Mouse (Mus musculus): Measurements from ENCODE around the gene Lsm10. TPM values are rescaled to one million over a fixed set of nuclear protein-coding genes. Genes with fewer than 3 reads are reported as not detected.
"Not testable (repeated sequence)": the region's sequence is repeated elsewhere in the genome, so short reads cannot be mapped to it uniquely, and the experiment has no call there.

Lsm10 gene
- polyA plus RNA-seq, 1 experiment from 2014 or later, result 42.2 TPM

DNA sequence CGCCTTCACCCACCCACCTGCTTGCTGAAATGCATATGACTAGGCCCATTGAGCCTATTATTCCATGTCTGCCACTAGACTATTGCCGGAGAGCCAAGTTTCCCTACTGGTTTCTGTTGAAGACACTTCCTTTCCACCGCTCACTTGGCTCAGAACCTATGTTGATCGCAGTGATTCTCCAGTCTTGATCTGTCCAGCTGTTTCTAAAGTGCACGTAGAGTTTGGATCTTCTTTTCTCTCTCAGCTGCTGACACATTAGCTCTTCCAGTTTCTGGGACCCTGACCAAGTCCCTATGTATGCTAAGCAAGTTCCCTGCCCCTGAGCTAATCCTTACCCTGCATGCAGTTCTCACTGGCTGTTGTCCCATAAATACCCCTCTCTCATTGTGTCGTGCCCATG is 18.6 kb upstream of the Lsm10 start:
- no peaks in the 10 kb centered on the region for H3K9me3 ChIP-seq (replicated peaks)
- H3K36me3 ChIP-seq, result no peaks in the 10 kb centered on the region
- 74% methylated on average over 6 of the region's 6 CpGs for WGBS
- H3K9ac ChIP-seq, result no peak overlapping the region
- no peak overlapping the region for H3K4me3 ChIP-seq
- no peak overlapping the region for H3K4me2 ChIP-seq
- no peaks in the 10 kb centered on the region for H3K4me1 ChIP-seq (replicated peaks)
- ATAC-seq (replicated peaks; ENCODE audit: insufficient number of reproducible peaks, insufficient read depth, low FRiP score, low read depth), result no peak
- no peaks in the 10 kb centered on the region for H3K27me3 ChIP-seq
- no peak overlapping the region for H3K27ac ChIP-seq

DNA sequence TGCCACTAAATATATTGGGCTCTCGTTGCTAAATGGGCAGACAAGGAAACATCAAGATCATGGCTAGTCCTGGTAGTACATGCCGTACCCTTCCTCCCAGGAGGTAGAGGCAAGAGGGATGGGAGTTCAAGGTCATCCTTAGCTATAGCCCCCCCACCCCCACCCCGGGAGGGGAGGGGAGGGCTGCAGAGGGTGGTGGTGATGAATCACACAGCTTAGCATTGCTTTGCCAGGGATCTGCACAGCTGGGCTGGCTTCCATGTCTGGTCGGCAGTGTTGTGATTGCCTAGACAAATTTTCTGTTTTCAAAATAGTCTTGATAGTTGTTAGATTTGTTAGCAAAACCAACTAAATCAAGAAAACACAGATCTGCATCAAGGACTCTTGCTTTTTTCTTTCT is 17.2 kb upstream of the Lsm10 start:
- H3K27me3 ChIP-seq, result no peaks in the 10 kb centered on the region
- WGBS, result 71% methylated on average over 4 of the region's 4 CpGs
- no peak overlapping the region for H3K9ac ChIP-seq
- H3K4me2 ChIP-seq, result no peak overlapping the region
- H3K4me3 ChIP-seq, result no peak overlapping the region
- no peaks in the 10 kb centered on the region for H3K4me1 ChIP-seq (replicated peaks)
- no peaks in the 10 kb centered on the region for H3K36me3 ChIP-seq
- H3K27ac ChIP-seq, result no peak overlapping the region
- ATAC-seq (replicated peaks; ENCODE audit: insufficient number of reproducible peaks, insufficient read depth, low FRiP score, low read depth), result no peak
- no peaks in the 10 kb centered on the region for H3K9me3 ChIP-seq (replicated peaks)

DNA sequence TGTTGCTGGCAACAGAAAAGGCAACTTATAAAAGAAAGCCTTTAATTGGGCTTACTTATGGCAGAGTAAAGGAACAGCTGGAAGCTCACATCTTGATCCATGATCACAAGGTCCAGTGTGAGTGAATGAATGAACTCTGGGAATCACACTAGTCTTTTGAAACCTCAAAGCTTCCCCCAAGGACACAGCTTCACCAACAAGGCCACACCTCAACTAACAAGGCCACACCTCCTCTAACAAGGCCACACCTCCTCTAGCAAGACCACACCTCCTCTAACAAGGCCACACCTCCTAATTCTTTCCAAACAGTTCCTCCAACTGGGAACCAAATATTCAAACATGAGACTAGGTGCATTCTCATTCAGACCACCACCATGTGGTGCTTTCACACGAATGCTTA is 14.8 kb upstream of the Lsm10 start:
- H3K27me3 ChIP-seq, result no peaks in the 10 kb centered on the region
- no peaks in the 10 kb centered on the region for H3K9me3 ChIP-seq (replicated peaks)
- WGBS, result 81% methylated on average over 1 of the region's 1 CpGs
- H3K9ac ChIP-seq, result no peak overlapping the region
- ATAC-seq (replicated peaks; ENCODE audit: insufficient number of reproducible peaks, insufficient read depth, low FRiP score, low read depth), result no peak
- no peak overlapping the region for H3K4me3 ChIP-seq
- no peak overlapping the region for H3K27ac ChIP-seq
- no peaks in the 10 kb centered on the region for H3K4me1 ChIP-seq (replicated peaks)
- H3K36me3 ChIP-seq, result no peaks in the 10 kb centered on the region
- no peak overlapping the region for H3K4me2 ChIP-seq

DNA sequence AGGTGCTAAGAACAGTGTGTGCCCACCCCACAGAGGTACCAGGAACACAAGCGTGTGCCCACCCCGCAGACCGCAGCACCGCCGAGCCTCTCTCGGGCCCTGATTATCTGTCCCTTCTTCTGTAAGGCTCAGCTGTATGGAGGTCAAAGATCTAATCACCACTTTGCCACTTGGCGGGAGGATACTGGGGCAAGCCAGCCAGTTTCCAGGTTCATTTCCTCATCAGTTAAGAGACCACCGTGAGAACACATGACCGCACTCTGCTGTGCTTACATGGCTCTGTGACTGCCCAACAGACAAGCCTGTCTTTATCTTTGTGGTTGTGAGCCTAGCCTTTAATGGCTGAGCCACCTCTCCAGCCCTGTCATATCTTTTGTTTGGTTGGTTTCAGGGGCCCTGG is 13.4 kb upstream of the Lsm10 start:
- WGBS, result 75% methylated on average over 9 of the region's 9 CpGs

DNA sequence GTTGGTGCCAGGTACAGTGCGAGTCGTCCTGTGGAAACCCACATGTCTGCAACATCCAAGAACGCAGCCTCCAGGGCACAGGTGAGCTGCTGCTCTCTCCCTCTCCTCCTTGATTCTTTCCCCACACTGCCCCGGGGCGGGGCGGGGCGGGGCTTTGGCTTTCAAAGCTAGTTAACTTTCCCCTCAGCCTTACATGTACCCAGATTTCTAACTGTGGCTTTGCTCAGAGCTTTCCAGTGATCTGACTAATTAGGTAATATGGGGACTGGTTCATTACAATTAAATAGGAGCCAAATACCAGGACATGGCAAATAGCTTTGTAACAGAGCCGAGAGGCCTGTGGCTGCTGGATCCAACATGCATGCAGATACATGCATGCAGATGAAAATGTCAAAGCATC is 12.0 kb upstream of the Lsm10 start:
- no peak overlapping the region for H3K4me2 ChIP-seq

More for the DNA sequence above, 13.4 kb upstream of the Lsm10 start:
- Histone ChIP-seq H3K9me3 (replicated peaks) (no peaks in the 10 kb centered on the region), H3K4me3 (no peak overlapping the region), H3K36me3 (no peaks in the 10 kb centered on the region), H3K9ac (no peak overlapping the region), H3K27me3 (no peaks in the 10 kb centered on the region), H3K27ac (no peak overlapping the region), H3K4me2 (no peak overlapping the region), H3K4me1 (replicated peaks) (0 out of 2 replicates have a peak, but pooled peaks cover 3% of the 10 kb centered on the region)
- ATAC-seq (replicated peaks; ENCODE audit: insufficient number of reproducible peaks, insufficient read depth, low FRiP score, low read depth), result no peak

DNA sequence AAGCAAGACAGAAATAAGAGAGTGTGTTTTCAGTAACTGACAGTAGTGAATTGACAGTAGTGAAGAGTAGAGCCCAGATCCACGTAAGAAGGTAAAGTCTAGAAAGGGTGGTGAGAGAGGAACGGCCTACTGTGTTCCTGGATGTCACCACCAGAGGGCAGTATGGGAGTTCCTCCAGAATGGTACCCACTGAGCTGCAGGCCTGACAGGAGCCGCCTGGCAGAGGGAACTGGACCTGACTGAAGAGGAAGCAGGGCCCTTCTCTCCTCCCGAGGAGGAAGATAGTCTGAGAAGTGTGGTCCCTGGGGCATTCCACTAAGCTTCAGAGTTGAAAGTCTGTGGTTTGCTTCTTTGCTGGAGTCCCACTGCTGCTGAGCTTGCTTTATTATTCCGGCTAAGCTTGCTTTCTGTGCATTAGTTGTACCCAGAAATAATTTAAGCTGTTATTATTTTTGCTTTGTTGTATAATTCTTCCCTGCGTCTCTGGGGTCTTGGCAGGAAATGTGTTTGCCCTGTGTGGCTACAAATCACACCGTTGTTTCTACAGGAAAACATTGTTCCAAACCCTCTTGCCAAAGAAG is 10.3 kb upstream of the Lsm10 start:
- Histone ChIP-seq H3K4me2 (no peak overlapping the region), H3K27me3 (no peaks in the 10 kb centered on the region), H3K4me3 (no peak overlapping the region), H3K9me3 (replicated peaks) (no peaks in the 10 kb centered on the region), H3K9ac (no peak overlapping the region), H3K27ac (no peak overlapping the region), H3K4me1 (replicated peaks) (0 out of 2 replicates have a peak, but pooled peaks cover 3% of the 10 kb centered on the region), H3K36me3 (no peaks in the 10 kb centered on the region)
- peak; percentile 58; the same call in 1 of the 2 replicates for ATAC-seq (replicated peaks; ENCODE audit: insufficient number of reproducible peaks, insufficient read depth, low FRiP score, low read depth)
- 23% methylated on average over 7 of the region's 7 CpGs for WGBS

More for the DNA sequence above, 12.0 kb upstream of the Lsm10 start:
- Histone ChIP-seq H3K36me3 (no peaks in the 10 kb centered on the region), H3K4me1 (replicated peaks) (0 out of 2 replicates have a peak, but pooled peaks cover 3% of the 10 kb centered on the region), H3K4me3 (no peak overlapping the region), H3K27me3 (no peaks in the 10 kb centered on the region), H3K27ac (no peak overlapping the region), H3K9me3 (replicated peaks) (no peaks in the 10 kb centered on the region), H3K9ac (no peak overlapping the region)
- no peak for ATAC-seq (replicated peaks; ENCODE audit: insufficient number of reproducible peaks, insufficient read depth, low FRiP score, low read depth)
- 66% methylated on average over 8 of the region's 8 CpGs for WGBS

DNA sequence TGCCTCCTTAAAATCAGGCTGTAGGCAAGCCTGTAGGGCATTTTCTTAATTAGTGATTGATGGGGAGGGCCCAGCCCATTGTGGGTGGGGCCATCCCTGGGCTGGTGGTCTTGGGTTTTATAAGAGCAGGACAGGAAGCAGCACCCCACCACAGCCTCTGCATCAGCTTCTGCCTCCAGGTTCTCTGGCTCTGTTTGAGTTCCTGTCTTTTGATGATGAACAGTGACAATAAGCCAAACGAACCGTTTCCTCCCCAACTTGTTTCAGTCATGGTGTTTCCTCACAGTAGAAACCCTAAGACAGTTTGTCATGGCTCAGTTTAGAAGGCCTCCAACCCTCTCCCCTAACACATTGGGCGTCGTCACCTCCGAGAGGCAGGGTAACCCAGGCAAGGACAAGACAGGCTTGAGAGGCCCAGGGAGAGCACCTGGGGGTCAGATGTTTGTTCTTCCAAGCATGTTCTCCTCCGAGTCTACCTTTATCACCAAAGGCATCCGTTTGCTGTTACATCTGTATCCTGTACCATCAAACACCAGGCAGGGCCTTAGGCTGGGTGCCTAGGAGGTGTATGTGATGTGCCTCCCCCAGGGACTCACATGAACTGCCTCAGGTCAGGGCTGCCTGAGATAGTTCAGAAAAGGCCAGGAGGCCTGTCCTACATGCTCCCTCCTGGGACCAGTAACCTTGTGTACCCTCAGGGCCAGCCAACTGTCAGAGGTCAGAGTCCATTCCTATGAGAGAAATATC is 6.1 kb upstream of the Lsm10 start:
- no peak overlapping the region for H3K4me3 ChIP-seq
- no peak overlapping the region for H3K4me2 ChIP-seq
- no peaks in the 10 kb centered on the region for H3K36me3 ChIP-seq
- H3K9ac ChIP-seq, result no peak overlapping the region
- no peaks in the 10 kb centered on the region for H3K9me3 ChIP-seq (replicated peaks)
- ATAC-seq (replicated peaks; ENCODE audit: insufficient number of reproducible peaks, insufficient read depth, low FRiP score, low read depth), result no peak
- 0 out of 2 replicates have a peak, but pooled peaks cover 3% of the 10 kb centered on the region for H3K4me1 ChIP-seq (replicated peaks)
- H3K27me3 ChIP-seq, result no peaks in the 10 kb centered on the region
- H3K27ac ChIP-seq, result no peak overlapping the region
- 54% methylated on average over 7 of the region's 7 CpGs for WGBS

DNA sequence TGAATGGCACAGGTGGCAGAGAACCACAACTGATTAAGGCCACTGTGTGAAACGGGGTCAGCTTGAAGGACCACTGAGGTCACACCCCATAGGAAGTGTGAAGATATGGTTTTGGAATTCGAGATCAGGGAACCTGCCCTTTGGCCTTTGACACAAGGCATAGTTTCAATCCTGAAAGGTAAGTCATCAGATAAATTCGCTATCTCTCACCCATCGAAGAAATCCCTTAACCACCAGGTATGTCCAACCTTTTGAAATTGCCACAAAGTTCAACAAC is 5.6 kb upstream of the Lsm10 start:
- Histone ChIP-seq H3K4me2 (no peak overlapping the region), H3K27ac (no peak overlapping the region), H3K9me3 (replicated peaks) (no peaks in the 10 kb centered on the region), H3K27me3 (no peaks in the 10 kb centered on the region), H3K4me1 (replicated peaks) (0 out of 2 replicates have a peak, but pooled peaks cover 3% of the 10 kb centered on the region), H3K9ac (no peak overlapping the region), H3K4me3 (no peak overlapping the region), H3K36me3 (no peaks in the 10 kb centered on the region)
- 75% methylated on average over 4 of the region's 4 CpGs for WGBS
- no peak for ATAC-seq (replicated peaks; ENCODE audit: insufficient number of reproducible peaks, insufficient read depth, low FRiP score, low read depth)

DNA sequence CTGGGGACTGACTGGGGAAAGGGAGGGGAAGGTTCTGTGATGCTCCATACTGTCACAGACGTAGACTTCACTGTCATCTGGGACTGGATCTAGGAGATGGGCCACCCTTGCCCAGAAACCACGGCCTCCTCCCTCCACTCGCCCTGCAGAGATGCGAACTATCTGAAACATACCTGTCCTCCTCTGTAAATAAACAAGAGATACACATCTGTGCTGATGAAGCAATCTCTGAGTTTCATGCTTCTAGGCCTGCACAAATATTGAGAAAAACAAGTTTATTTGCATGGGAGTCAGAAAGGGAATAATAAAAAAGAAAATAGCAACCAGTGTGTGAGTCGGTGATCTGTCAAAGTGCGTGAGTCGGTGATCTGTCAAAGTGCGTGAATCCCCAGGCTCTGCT is 4.5 kb upstream of the Lsm10 start:
- no peak overlapping the region for H3K4me3 ChIP-seq

DNA sequence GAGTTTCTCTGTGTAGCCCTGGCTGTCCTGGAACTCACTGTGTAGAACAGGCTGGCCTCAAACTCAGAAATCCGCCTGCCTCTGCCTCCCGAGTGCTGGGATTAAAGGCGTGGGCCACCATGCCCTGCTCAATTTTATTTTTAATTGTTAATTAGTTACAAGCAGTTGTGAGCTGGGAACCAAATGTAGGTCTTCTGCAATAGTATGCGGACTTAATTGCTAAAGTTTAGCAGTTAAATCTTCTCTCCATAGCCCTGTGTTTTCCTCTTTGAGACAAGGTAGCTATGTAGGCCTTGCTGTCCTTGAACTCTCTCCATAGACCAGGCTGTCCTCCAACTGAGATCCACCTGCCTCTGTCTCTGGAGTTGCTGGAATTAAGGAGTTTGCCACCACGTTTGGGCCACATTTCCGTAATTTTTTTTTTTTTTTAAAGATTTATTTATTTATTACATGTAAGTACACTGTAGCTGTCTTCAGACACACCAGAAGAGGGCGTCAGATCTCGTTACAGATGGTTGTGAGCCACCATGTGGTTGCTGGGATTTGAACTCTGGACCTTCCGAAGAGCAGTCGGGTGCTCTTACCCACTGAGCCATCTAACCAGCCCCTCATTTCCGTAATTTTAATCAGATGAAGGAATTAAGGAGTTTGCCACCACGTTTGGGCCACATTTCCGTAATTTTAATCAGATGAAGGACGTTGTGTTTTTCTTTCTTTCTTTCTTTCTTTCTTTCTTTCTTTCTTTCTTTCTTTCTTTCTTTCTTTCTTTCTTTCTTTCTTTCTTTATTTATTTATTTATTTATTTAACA is 597 bp upstream of the Lsm10 start:
- H3K4me2 ChIP-seq, result peak overlapping the region; percentile 70
- H3K36me3 ChIP-seq; H3K27me3 ChIP-seq; H3K9me3 ChIP-seq (replicated peaks); H3K9ac ChIP-seq; H3K27ac ChIP-seq; ATAC-seq (replicated peaks; ENCODE audit: insufficient number of reproducible peaks, insufficient read depth, low FRiP score, low read depth): not testable (repeated sequence)
- WGBS, result 55% methylated on average over 14 of the region's 14 CpGs
- H3K4me3 ChIP-seq, result peak overlapping the region; percentile 71
- peaks cover 37% of the 10 kb centered on the region for H3K4me1 ChIP-seq (replicated peaks)

More for the DNA sequence above, 4.5 kb upstream of the Lsm10 start:
- no peak for ATAC-seq (replicated peaks; ENCODE audit: insufficient number of reproducible peaks, insufficient read depth, low FRiP score, low read depth)
- Histone ChIP-seq H3K9ac (no peak overlapping the region), H3K27me3 (no peaks in the 10 kb centered on the region), H3K27ac (no peak overlapping the region), H3K9me3 (replicated peaks) (no peaks in the 10 kb centered on the region), H3K4me2 (no peak overlapping the region), H3K4me1 (replicated peaks) (peaks cover 6% of the 10 kb centered on the region), H3K36me3 (no peaks in the 10 kb centered on the region)
- 80% methylated on average over 8 of the region's 8 CpGs for WGBS

DNA sequence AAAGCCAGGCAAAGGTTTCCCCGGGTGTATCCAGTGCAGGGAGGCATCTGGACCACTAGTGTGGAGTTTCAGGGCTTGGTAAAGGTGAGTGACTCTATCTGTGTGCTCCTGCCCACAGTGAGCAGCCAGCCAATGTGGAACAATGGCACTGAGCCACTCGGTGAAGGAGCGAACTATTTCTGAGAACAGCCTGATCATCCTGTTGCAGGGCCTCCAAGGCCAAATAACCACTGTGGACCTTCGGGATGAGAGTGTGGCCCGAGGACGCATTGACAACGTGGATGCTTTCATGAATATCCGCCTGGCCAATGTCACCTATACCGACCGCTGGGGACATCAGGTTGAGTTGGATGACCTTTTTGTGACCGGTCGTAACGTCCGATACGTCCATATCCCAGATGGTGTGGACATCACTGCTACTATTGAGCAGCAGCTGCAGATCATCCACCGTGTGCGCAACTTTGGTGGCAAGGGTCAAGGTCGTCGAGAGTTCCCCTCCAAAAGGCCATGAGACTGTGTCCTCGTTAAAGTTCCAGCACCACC is 1.4 kb downstream of the Lsm10 start:
- Histone ChIP-seq H3K4me1 (replicated peaks) (peaks cover 49% of the 10 kb centered on the region), H3K36me3 (0 out of 2 replicates have a peak, but pooled peaks cover 3% of the 10 kb centered on the region), H3K4me3 (peak overlapping the region; percentile 71; the same call in 1 of the 2 replicates), H3K4me2 (no peak overlapping the region), H3K9me3 (replicated peaks) (no peaks in the 10 kb centered on the region), H3K27me3 (no peaks in the 10 kb centered on the region), H3K9ac (no peak overlapping the region), H3K27ac (no peak overlapping the region)
- 91% methylated on average over 20 of the region's 20 CpGs for WGBS
- no peak for ATAC-seq (replicated peaks; ENCODE audit: insufficient number of reproducible peaks, insufficient read depth, low FRiP score, low read depth)
